Mouse (Mus musculus) MN1 (cell line): ENCODE measurements around the gene Rsph10b.

Experiments
- DNase-seq: peaks from one replicate; pipeline ENCODE4 v3.0.0-alpha.2; 2016; ENCODE audit warnings: low spot score

Rsph10b gene

DNA sequence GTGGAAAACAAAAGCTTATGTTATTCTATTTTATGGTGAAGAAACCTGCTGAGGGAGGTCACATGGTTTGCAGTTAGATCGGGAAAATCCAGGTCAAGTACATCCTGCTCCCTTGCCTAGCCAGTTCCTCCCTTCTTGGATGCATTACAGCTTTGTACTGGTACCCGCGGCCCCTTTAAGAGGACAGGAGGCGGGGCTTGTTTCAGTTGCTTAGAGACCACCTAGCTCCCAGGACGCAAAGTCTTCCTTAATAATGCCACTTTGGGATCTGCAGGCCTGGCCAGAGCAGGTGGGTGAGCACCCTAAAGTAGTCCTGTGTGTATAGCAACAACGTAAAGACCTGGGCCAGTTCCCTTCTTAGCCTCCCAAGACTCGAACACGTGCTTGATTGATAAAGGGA is at the start of gene Rsph10b:
Gene Rsph10b, plus strand, starts transcription at position 205 of the 400 bp plus-strand sequence.
- DNase-seq: no peak

DNA sequence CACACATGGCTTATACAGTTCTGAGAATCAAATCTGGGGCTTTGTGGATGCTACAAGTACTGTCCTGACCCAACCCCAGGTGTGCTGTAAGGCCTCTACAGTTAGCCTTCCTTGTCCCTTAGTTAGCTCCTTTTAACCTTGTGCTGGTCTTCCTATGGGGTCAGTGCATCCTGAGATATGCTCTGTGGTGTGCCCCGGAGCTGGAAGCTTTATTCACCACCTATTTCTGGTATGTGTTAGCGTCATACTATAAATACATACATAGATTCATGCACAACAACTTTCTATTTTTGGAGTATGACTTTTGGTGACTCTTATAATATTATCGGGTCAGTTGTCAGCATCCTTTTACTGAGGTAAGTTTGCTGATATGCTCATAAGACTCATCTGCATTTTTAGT is 47.6 kb upstream of the Rsph10b start:
- DNase-seq: no peak

- DNase-seq: no peak
Measured at GRCm38 (mm10) chr5:143890741-143891140, 42.1 kb upstream of the Rsph10b start.

DNA sequence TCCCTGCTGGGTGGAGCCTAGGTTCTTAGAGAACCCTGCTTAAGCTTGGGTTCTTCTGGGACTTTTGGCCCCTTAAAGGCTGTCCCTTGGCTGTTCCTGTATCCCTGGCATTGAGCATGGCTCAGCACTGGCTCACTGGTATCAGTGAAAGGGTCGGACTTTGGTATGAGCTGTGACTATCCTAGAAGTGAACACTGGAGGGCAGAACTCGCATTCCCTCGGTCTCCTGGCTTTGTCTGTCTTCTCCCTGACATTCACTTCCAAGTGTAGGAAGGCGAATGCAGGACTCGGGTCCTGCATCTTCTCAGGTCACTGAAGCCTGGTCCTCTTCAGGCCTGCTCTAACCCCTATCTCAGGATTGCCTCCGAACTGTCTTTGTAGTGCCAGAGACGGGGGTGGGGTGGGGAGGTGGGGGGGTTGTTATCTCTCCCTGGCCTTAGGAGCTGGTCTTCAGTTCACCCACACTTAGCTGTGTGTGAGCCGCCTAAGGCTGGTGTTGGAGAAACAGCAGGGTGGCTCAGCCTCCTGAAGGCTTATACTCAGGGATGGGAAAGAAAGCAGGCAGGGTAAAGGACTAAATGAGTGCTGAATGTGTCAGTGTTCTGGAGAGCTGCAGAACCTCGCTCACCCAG is 40.5 kb upstream of the Rsph10b start:
- no peak for DNase-seq

DNA sequence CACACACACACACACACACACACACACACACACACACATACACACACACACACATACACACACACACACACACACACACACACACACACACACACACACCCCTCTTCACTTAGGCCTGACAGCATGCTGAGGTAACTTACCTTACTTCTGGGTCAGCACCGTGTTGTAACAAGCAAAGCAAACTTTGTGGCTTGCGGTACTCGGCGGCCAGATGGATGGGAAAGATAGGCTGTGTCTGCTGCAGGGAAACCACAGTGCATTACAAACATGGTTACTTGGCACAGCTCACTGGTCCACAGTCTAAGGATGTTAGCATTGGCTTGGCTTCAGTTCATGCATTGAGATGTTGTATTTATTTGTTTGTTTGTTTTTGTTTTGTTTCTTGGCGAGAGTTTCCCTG is 39.4 kb upstream of the Rsph10b start:
- DNase-seq: peak; percentile 21

DNA sequence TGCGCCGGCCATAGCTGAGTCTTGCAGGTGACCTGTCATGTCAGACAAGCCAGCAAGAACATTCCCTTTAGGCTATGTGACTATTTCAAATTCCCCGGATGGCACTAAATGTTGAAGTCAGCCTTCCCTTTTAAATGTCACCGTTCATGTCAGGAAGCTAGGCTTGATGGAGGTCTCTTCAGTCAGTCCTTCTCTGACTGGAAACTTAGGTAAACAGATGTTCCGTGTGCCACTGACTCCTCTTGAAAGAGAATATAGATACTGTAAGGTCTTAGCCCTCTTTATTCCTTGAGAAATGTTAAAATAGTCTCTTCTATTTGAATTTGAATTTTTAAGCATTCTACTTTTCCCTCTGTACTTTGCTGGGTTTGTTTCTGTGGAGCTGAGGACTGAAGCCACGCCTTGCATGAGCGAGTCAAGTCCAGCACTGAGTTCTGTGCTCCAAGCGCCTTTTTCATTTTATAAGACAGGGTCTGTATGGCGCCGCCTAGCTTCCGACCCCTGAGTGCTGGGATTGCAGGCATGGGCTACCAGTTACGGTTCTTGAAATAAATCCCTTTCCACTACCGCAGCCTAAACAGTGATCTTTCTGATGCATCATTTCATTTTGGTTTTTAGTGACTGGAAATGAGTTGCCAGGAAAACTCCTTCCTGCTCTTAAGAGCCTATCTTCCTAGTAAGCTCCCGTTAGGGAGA is 35.1 kb upstream of the Rsph10b start, which contains the start of gene Ankrd61:
Gene Ankrd61, minus strand, starts transcription at position 51 of the 696 bp plus-strand sequence.
- no peak for DNase-seq

DNA sequence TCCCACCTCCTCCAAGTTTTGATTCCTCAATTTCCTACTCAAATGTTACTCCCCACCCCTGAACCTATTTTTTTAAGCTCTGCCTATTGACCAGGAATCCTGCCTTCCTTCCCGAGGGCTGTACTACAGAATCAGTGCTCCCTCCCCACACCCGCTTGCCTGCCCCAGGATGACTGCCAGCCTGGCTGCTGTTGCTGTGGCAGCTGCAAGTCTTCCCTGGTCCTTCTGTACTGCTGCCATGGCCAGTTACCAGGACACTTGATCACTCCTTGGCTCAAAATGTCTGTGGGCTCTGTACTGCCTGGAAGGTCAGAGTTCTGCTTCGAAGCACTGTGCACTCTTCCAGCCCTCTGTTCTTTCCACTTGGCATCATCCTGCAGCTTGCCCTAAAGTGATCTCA is 30.7 kb upstream of the Rsph10b start:
- peak; percentile 55 for DNase-seq

DNA sequence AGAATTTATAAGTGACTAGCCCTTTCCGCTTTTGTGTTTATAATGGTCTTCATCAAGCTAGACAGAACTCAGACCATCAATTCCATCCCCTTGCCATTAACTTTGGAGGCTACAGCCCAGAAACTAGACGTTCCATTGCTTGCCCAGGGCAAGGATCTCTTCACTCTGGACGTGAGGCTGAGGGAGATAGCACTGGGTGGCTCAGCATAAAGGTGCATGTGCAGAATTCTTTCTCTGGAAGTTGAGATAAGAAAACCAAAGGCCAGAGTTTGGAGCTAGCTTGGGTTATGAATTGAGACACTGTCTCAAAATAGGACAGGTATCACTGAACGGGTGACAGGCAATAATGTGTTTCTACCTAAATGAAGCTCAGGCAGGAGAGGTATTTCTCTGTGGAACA is 29.0 kb upstream of the Rsph10b start:
- DNase-seq: no peak

- DNase-seq: no peak
Measured at GRCm38 (mm10) chr5:143906429-143906828, 26.4 kb upstream of the Rsph10b start.

GRCm38 (mm10) chr5:143908926-143909325 is 23.9 kb upstream of the Rsph10b start:
- peak; percentile 28 for DNase-seq

DNA sequence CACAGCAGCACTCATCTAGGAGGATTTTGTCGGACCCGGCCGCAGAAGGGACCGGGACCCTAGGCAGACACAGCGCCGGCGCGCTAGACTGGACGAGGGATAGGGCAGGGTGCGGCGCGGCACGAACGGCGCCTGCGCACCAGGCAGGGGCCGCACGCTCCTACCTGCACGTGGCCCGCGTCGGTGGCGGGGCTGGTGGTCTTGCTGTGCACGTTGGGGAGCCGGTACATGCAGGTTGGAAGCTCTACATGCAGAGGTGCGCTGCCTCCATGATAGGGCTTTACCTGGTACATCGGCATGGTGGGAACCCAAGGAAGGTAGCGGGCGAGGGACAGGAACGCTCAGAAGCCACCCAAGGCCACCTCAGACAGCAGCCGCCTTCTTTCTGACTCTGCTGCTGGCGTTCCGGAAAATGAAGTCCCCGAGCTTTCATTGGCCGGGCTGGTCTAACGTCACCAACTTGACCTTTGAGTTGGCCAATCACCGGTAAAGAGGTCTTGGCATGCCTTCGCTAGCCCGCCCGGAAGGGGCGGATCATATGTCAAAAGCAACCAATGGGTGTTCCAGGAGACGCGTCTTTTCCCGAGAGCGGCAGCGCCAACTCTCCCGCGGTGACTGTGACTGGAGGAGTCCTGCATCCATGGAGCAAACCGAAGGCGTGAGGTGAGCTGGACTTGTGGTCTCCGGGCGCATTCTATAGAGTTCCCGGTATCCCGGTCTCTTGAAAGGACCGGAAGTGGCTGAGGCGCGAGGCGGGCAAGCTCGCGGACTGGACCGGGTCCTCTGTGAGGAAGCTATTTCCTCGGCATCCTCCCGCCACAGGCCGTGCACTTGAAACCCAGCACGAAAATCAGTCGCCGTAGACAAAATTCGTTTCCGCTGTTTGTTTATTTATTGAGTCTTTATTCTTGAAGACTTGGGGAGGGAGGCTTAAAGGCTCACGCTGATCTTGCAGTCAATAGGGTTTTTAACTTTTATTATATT is 23.1 kb upstream of the Rsph10b start, which contains the start of the genes Aimp2 and Pms2:
Gene Aimp2, minus strand, starts transcription at position 431 of the 984 bp plus-strand sequence.
Gene Pms2, plus strand, starts transcription at position 548 of the 984 bp plus-strand sequence.
- DNase-seq: peak; percentile 100

DNA sequence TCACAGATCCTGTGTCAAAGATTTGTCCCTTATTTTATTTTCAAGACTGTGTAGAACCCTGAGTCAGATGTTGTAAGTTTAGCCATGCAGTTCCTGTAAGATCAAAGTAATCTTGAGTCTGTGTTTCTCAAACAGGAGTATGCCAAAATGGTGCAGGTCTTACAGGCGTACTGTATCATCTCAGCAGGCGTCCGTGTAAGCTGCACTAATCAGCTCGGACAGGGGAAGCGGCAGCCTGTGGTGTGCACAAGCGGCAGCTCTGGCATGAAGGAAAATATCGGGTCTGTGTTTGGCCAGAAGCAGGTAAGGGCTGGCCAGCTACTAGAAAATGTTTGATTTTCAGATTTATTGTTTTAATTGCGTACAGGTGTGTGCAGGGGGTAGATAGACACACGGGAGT is 16.6 kb upstream of the Rsph10b start:
- DNase-seq: no peak

GRCm38 (mm10) chr5:143917418-143917817 is 15.4 kb upstream of the Rsph10b start:
- DNase-seq: peak; percentile 84

GRCm38 (mm10) chr5:143918120-143918519 is 14.7 kb upstream of the Rsph10b start:
- DNase-seq: no peak

- DNase-seq: no peak
Measured at GRCm38 (mm10) chr5:143924781-143925452, 7.9 kb upstream of the Rsph10b start.

DNA sequence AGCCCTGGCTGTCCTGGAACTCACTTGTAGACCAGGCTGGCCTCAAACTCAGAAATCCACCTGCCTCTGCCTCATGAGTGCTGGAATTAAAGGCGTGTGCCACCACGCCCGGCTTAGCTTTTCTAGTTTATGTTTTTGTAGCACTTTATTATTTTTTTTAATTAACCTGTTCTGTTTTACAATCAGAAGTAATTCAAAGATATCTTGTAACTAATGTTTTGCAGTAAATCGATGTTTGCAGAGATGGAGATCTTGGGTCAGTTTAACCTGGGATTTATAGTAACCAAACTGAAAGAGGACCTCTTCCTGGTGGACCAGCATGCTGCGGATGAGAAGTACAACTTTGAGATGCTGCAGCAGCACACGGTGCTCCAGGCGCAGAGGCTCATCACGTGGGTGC is 5.0 kb upstream of the Rsph10b start, which contains the start of gene Gm42421:
Gene Gm42421, plus strand, starts transcription at position 301 of the 400 bp plus-strand sequence.
- no peak for DNase-seq

DNA sequence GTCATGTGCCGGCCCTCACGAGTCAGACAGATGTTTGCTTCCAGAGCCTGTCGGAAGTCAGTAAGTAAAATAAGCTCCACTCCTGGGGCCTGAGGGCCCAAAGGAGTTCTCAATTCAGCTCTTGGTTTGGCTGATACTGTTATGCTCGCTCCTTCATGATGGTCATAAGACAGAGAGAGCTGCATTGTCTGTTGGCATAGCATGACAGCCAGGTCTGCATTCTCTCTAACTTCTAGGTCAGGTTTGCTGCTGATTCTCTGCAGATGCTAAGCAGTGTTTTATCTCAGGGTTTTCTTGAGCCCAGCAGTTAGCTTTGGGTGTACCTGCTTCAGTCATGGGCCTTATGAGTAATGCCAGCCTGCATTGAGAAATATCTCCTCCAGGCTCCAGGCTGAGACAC is 3.5 kb upstream of the Rsph10b start:
- no peak for DNase-seq

- DNase-seq: no peak
Measured at GRCm38 (mm10) chr5:143930656-143931055, 2.2 kb upstream of the Rsph10b start.

DNA sequence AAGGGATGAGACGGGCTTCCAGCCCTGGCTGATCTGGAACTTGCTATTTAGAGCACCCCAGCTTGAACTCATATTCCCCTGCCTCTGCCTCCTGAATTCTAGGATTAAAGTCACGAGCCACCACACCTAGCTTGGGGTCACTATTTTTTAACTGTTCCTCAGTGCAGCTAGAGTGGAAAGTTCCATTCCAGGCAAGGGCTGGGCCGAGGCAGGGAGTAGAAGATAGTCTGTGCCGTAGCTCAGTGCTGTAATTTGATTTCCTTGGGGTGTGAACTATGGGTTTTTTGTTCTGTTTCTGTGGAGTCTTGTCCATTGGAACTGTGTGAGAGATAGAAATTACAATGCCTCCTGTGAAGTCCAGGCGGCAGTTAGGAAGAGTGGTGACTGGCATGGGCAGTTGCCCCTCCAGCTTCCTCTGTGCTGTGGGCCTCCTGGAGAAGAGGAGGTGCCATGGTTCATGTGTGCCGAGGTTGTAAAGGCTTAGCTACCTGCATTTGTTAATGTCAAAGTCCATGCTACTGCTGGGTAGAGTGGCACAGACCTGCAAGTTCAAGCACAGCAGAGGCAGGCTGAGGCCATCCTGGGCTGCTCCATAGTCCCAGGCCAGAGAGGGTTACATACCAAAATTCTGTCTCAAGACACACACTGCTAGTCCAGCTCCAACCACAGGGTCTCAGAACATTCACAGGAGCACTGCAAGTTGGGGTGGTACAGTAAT is 813 bp upstream of the Rsph10b start:
- DNase-seq: no peak

GRCm38 (mm10) chr5:143933414-143933813 is 579 bp downstream of the Rsph10b start:
- DNase-seq: no peak

DNA sequence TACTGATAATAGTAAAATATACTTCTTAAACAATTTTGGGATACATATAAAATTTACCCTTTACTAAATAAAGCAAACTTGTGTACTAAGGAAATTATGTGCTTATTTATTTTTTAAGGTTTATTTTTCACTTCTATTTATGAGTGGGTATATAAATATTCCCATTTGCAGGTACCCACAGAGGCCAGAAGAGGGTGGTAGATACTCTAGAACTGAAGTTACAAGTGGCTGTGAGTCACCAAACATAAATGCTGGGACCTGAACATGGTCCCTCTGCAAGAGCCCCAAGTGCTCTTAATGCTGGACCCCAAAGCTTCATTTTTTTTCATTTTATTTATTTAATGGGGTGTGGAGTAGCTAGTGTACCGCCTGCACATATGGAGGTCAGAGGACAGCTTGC is 1.0 kb downstream of the Rsph10b start:
- DNase-seq: no peak
